Mouse (Mus musculus) embryonic fibroblast, embryonic 13.5 days (primary cell): ENCODE results near the gene Gm20696. TPM values are rescaled to one million over a fixed set of nuclear protein-coding genes. Genes with fewer than 3 reads are reported as not detected.

Source experiments
- H3K27ac ChIP-seq: 2 replicates; pipeline ENCODE4 v1.5.1; 2012; ENCODE audit warnings: low read length, control low read depth, inconsistent platforms; ENCODE audit not compliant: insufficient read depth
- H3K4me1 ChIP-seq: 2 replicates; pipeline ENCODE4 v1.6.1; 2011; ENCODE audit warnings: low read length; ENCODE audit not compliant: control insufficient read depth, insufficient read depth
- H3K4me3 ChIP-seq: 2 replicates; pipeline ENCODE4 v1.5.1; 2011; ENCODE audit warnings: mild to moderate bottlenecking, control low read depth, low read length; ENCODE audit not compliant: insufficient read depth
- CTCF ChIP-seq: IDR thresholded peaks from 2 replicates; pipeline ENCODE4 v1.5.1; 2011; ENCODE audit warnings: mild to moderate bottlenecking, control low read depth, low read length, moderate library complexity, borderline replicate concordance; ENCODE audit not compliant: insufficient read depth
- POLR2A ChIP-seq: IDR thresholded peaks from 2 replicates; pipeline ENCODE4 v1.6.1; 2011; ENCODE audit warnings: low read depth, mild to moderate bottlenecking, control low read depth, low read length, moderate library complexity
- polyA plus RNA-seq: library from polyadenylated mRNA; stranded (reverse); fragments of >200 nt; gene quantifications from 2 replicates; pipeline ENCODE4 v1.2.4, GENCODE M21; 2011; ENCODE audit warnings: low read depth; ENCODE audit not compliant: missing spikeins, insufficient read length

Gm20696 gene
- polyA plus RNA-seq, 1 experiment: 5.2 TPM

- Histone ChIP-seq H3K4me1 (no peaks in the 10 kb centered on the region), H3K27ac (no peak overlapping the region), H3K4me3 (no peak overlapping the region)
- no peak for TF ChIP-seq POLR2A
- TF ChIP-seq CTCF: no peak
Measured at GRCm38 (mm10) chr6:99538194-99538941, 128.2 kb downstream of the Gm20696 start.

DNA sequence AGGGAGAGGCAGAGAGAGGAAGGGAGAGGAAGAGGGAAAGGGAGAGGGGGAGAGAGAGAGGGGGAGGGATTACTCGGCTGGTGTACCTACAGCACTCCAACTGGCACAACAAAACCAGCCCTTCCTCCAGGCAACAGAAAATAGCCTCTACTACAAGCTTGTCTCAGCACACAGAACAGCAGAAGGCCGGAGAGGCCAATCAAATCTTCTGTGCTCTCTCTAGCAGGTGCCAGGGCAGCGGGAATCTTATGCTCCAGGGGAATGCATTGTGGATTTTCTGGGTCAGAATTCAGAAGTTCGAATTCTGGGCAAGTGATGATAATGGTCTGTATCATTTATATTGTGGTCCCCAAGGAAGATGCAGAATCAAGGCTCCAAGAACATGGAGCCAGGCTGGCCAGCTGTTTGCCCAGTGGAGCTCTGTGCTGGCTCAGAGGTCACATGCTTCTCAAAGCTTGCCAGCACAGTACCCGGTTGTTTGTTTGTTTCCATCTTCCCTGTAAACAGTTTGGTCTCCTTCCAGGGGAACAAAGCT, 132.3 kb downstream of the Gm20696 start:
- no peaks in the 10 kb centered on the region; the same call in 1 of the 2 replicates for H3K4me1 ChIP-seq
- H3K4me3 ChIP-seq: no peak overlapping the region
- no peak for TF ChIP-seq CTCF
- no peak for TF ChIP-seq POLR2A
- H3K27ac ChIP-seq: no peak overlapping the region

- no peaks in the 10 kb centered on the region; the same call in 1 of the 2 replicates for H3K4me1 ChIP-seq
- no peak overlapping the region for H3K27ac ChIP-seq
- no peak overlapping the region for H3K4me3 ChIP-seq
- no peak for TF ChIP-seq CTCF
Measured at GRCm38 (mm10) chr6:99532458-99532857, 134.1 kb downstream of the Gm20696 start.

DNA sequence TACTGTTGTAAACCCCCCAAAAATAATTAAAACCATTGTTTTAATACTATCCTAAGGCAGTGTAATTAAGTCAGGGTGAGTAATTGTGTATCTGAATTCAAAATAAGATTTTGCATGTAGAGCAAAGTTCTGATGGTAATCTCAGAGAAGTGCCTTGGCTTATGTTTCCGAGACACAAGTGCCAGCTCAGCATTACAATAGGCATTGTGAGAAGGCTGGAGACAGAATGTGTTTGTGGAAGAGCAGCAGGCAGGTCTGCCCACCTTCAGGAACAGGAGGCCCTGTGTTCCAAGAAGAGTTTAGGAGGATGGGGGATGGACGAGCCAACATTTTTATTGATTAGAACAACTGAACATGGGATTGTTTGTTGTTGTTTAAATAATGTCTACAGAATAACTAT, 137.6 kb downstream of the Gm20696 start:
- H3K4me1 ChIP-seq: no peaks in the 10 kb centered on the region; the same call in 1 of the 2 replicates
- no peak overlapping the region for H3K4me3 ChIP-seq
- TF ChIP-seq CTCF (no peak), POLR2A (no peak)
- no peak overlapping the region for H3K27ac ChIP-seq

DNA sequence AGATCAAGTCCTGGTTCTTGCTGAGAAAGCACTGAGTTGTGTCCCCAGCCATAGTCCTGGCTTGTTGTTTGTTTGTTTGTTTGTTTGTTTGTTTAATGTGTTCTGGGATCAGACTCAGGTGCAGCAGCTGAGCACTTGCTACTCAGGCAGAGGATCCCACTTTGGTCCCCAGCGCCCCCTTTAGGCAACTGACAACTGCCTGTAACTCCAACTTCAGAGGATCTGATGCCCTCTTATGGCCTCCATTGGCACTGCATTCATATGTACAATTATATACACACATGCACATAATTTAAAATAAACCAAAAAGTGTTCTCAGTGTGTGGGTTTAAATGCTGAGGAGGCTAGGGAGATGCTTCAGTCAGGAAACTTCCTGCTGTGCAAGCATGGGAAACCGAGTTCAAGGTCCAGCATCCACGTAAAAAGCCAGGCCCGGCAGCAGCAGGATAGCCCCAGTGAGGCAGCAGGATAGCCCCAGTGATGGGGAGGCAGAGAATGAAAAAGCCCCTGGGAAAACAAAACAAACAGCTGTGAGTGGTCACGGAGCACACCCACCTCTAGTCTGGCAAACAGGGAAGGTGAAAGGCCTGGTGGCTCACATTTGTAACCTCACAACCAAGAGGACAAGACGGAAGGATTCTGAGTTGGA, 139.0 kb downstream of the Gm20696 start:
- no peak overlapping the region for H3K4me3 ChIP-seq
- no peaks in the 10 kb centered on the region; the same call in 1 of the 2 replicates for H3K4me1 ChIP-seq
- no peak overlapping the region for H3K27ac ChIP-seq
- no peak; the same call in 1 of the 2 replicates for TF ChIP-seq POLR2A
- no peak for TF ChIP-seq CTCF

- TF ChIP-seq POLR2A: no peak
- no peak for TF ChIP-seq CTCF
- Histone ChIP-seq H3K4me1 (no peaks in the 10 kb centered on the region; the same call in 1 of the 2 replicates), H3K4me3 (no peak overlapping the region), H3K27ac (no peak overlapping the region)
Measured at GRCm38 (mm10) chr6:99525351-99525750, 141.2 kb downstream of the Gm20696 start.

DNA sequence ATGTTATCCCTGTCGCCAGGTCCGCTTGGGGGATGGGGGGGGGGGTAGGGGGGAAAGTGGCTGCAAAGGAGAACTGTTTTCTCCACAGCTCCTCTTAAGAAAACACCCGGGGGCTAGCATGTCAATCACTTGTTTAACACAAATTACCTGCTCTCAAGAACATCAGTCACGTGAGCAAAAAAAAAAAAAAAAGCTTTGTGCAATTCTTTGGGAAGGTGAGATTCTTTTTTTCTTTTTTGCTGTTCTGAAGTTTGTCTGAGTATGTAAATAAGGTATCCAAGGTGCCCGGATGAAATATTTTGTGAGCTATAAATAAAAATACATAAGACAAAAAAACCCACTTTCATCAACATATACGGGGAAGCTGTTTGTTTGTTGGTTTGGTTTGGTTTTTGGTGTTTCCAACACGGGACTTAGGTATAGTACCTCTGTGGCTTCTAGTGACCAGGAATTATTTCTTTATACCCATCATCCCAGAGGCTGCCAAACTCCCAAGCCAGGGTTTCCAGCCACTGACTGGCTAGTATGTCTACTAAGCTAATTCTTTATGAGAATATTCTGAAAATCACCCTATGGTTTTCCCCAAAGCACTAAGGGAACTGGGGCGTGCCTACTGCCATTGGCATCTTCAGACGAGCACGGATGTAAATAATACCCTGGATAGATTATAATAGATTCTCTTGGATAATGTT, 142.8 kb downstream of the Gm20696 start:
- H3K4me1 ChIP-seq: no peaks in the 10 kb centered on the region
- TF ChIP-seq CTCF: no peak
- peak overlapping the region; percentile 84 for H3K4me3 ChIP-seq
- H3K27ac ChIP-seq: peak overlapping the region; percentile 87; the same call in 1 of the 2 replicates

DNA sequence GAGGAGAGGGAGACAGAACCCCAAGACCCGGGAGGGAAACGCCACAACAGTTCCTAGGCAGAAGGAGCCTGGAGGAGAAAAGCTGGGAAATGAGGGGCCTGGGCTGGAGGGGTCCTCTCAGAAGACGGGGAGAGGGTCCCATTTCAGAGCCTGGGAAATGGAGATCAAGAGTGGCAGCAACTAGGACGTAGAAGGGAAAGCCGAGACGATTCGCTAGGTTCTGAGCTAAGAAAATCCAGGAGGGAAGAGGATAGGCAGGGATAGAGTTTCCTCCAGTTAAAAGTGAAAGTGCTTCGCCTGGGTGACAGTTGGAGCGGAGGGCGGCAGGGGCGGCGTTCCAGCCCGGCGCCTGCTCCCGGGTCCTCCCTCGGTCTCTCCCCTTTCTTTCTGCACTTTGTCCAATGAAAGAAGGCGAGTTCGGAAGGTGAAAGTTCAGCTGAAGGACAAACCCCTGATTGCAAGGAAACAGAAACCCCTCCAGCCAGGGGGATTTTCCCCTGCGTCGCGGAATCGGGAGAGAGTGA, 143.4 kb downstream of the Gm20696 start:
- no peaks in the 10 kb centered on the region for H3K4me1 ChIP-seq
- H3K4me3 ChIP-seq: peak overlapping the region; percentile 84
- H3K27ac ChIP-seq: peak overlapping the region; percentile 87
- no peak for TF ChIP-seq CTCF
- TF ChIP-seq POLR2A: no peak

GRCm38 (mm10) chr6:99522359-99523108, 144.1 kb downstream of the Gm20696 start, which contains the start of gene Foxp1:
Gene Foxp1 (minus strand): TSS chr6:99522721.
- Histone ChIP-seq H3K27ac (peak within 1 kb of the TSS; percentile 87), H3K4me3 (peak within 1 kb of the TSS; percentile 84), H3K4me1 (no peaks in the 10 kb centered on the region)
- TF ChIP-seq CTCF (no peak), POLR2A (no peak)
